Mouse (Mus musculus): ENCODE measurements around the gene Eif4g3.

The Eif4g3 gene

GRCm38 (mm10) chr4:138101795-138102194 is 109.0 kb downstream of the Eif4g3 start:
- no peak for DNase-seq (ENCODE audit: low read depth, low spot score)

GRCm38 (mm10) chr4:138102413-138102812 is 109.6 kb downstream of the Eif4g3 start:
- DNase-seq (ENCODE audit: low read depth, low spot score), result no peak

- DNase-seq (ENCODE audit: low read depth, low spot score), result no peak
Measured at GRCm38 (mm10) chr4:138104967-138105366, 112.1 kb downstream of the Eif4g3 start.

- DNase-seq (ENCODE audit: low read depth, low spot score), result peak; percentile 53
Measured at GRCm38 (mm10) chr4:138107441-138108409, 114.9 kb downstream of the Eif4g3 start.

- no peak for DNase-seq (ENCODE audit: low read depth, low spot score)
Measured at GRCm38 (mm10) chr4:138108541-138108940, 115.7 kb downstream of the Eif4g3 start.

- no peak for DNase-seq (ENCODE audit: low read depth, low spot score)
Measured at GRCm38 (mm10) chr4:138109332-138109731, 116.5 kb downstream of the Eif4g3 start.

- no peak for DNase-seq (ENCODE audit: low read depth, low spot score)
Measured at GRCm38 (mm10) chr4:138111858-138112257, 119.0 kb downstream of the Eif4g3 start.

- no peak for DNase-seq (ENCODE audit: low read depth, low spot score)
Measured at GRCm38 (mm10) chr4:138119740-138120139, 126.9 kb downstream of the Eif4g3 start.

- no peak for DNase-seq (ENCODE audit: low read depth, low spot score)
Measured at GRCm38 (mm10) chr4:138124046-138124445, 131.2 kb downstream of the Eif4g3 start.

- DNase-seq (ENCODE audit: low read depth, low spot score), result no peak
Measured at GRCm38 (mm10) chr4:138127371-138127770, 134.5 kb downstream of the Eif4g3 start.

- no peak for DNase-seq (ENCODE audit: low read depth, low spot score)
Measured at GRCm38 (mm10) chr4:138127781-138128180, 135.0 kb downstream of the Eif4g3 start.

GRCm38 (mm10) chr4:138130149-138130548 is 137.3 kb downstream of the Eif4g3 start:
- DNase-seq (ENCODE audit: low read depth, low spot score), result no peak

GRCm38 (mm10) chr4:138131226-138131625 is 138.4 kb downstream of the Eif4g3 start:
- no peak for DNase-seq (ENCODE audit: low read depth, low spot score)

- no peak for DNase-seq (ENCODE audit: low read depth, low spot score)
Measured at GRCm38 (mm10) chr4:138131716-138132115, 138.9 kb downstream of the Eif4g3 start.

- DNase-seq (ENCODE audit: low read depth, low spot score), result no peak
Measured at GRCm38 (mm10) chr4:138133360-138133759, 140.5 kb downstream of the Eif4g3 start.

- no peak for DNase-seq (ENCODE audit: low read depth, low spot score)
Measured at GRCm38 (mm10) chr4:138137336-138137735, 144.5 kb downstream of the Eif4g3 start.

GRCm38 (mm10) chr4:138137804-138138203 is 145.0 kb downstream of the Eif4g3 start:
- DNase-seq (ENCODE audit: low read depth, low spot score), result no peak

GRCm38 (mm10) chr4:138138219-138138618 is 145.4 kb downstream of the Eif4g3 start:
- DNase-seq (ENCODE audit: low read depth, low spot score), result no peak

- DNase-seq (ENCODE audit: low read depth, low spot score), result no peak
Measured at GRCm38 (mm10) chr4:138141358-138141757, 148.5 kb downstream of the Eif4g3 start.

- DNase-seq (ENCODE audit: low read depth, low spot score), result no peak
Measured at GRCm38 (mm10) chr4:138147176-138147575, 154.4 kb downstream of the Eif4g3 start.

- DNase-seq (ENCODE audit: low read depth, low spot score), result no peak
Measured at GRCm38 (mm10) chr4:138149977-138150376, 157.2 kb downstream of the Eif4g3 start.

- no peak for DNase-seq (ENCODE audit: low read depth, low spot score)
Measured at GRCm38 (mm10) chr4:138151226-138151625, 158.4 kb downstream of the Eif4g3 start.

GRCm38 (mm10) chr4:138153980-138154379 is 161.2 kb downstream of the Eif4g3 start:
- DNase-seq (ENCODE audit: low read depth, low spot score), result peak; percentile 13
